Mouse (Mus musculus) E14TG2a.4 (cell line): ENCODE data around the gene Jarid2.

ENCODE experiments used
- H3K27me3 ChIP-seq: 2 replicates; pipeline ENCODE4 v1.6.1; 2014; ENCODE audit warnings: low read length, control low read depth; ENCODE audit not compliant: insufficient read depth
- H3K36me3 ChIP-seq: 2 replicates; pipeline ENCODE4 v1.6.1; 2014; ENCODE audit warnings: low read length, control low read depth; ENCODE audit not compliant: insufficient read depth
- H3K4me1 ChIP-seq: replicated peaks from 2 replicates; pipeline ENCODE4 v1.6.1; 2014; ENCODE audit warnings: low read depth, low read length, control low read depth
- H3K4me3 ChIP-seq: replicated peaks from 2 replicates; pipeline ENCODE4 v1.5.1; 2014; ENCODE audit warnings: mild to moderate bottlenecking, low read length
- H3K9me3 ChIP-seq: 2 replicates; pipeline ENCODE4 v1.6.1; 2014; ENCODE audit warnings: low read length, control low read depth
- CTCF ChIP-seq: conservative IDR thresholded peaks from 2 replicates; pipeline ENCODE4 v1.5.1; 2014; ENCODE audit warnings: low read length
- NANOG ChIP-seq: IDR thresholded peaks from 2 replicates; pipeline ENCODE4 v1.6.1; 2014; ENCODE audit warnings: borderline replicate concordance, low read length, mixed read lengths
- POU5F1 ChIP-seq: IDR thresholded peaks from 2 replicates; pipeline ENCODE4 v1.6.1; 2014; ENCODE audit warnings: low read length, borderline replicate concordance

Gene Jarid2

DNA sequence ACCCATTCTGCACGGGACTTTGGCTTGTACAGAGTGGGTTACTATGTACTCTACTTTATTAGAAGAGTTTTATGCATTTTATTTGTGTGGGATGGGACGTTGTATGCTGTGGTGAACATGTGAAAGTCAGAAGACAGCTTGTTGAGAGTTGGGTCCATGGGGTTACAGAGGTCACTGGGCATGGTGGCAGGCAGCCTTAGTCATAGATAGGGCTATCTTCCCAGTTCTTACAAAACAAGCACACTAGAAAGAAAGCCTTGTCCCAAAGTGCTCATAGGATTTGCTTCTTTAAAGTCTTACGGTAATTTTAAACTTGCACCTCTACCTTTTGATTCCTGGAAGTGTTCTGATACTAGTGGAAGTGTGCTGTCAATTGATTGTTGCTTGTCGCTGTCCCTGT lies 103.6 kb downstream of the Jarid2 start:
- Histone ChIP-seq H3K27me3 (no peaks in the 10 kb centered on the region), H3K4me3 (no peak overlapping the region), H3K36me3 (peaks cover 84% of the 10 kb centered on the region), H3K9me3 (no peaks in the 10 kb centered on the region), H3K4me1 (peaks cover 96% of the 10 kb centered on the region)
- TF ChIP-seq CTCF (no peak), POU5F1 (no peak), NANOG (no peak)

DNA sequence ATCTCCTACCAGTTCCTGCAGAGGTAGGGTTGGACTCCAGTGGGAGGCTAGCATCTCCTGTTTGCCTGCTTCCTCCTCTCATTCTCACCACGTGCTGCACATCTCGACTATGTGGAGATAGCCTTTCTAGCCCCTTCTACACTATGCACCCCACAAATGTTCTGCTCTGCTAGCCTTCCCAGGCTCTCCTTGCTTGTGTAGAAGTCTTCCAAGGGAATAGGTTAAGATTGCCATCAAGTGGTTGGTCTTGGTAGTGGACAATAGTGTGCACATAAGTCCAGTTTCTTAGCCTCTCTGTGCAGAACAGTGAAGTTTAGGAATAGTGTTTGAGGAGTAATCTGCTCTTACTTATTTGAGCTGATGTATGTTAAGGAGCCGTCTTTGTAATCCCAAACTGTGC lies 104.1 kb downstream of the Jarid2 start:
- Histone ChIP-seq H3K27me3 (no peaks in the 10 kb centered on the region), H3K4me1 (peaks cover 96% of the 10 kb centered on the region), H3K4me3 (no peak overlapping the region), H3K9me3 (no peaks in the 10 kb centered on the region), H3K36me3 (peaks cover 84% of the 10 kb centered on the region)
- TF ChIP-seq NANOG (no peak), CTCF (peak; percentile 22; the same call in 1 of the 2 replicates), POU5F1 (no peak)

- TF ChIP-seq NANOG (no peak), CTCF (no peak), POU5F1 (no peak)
- Histone ChIP-seq H3K4me3 (no peak overlapping the region), H3K4me1 (peaks cover 95% of the 10 kb centered on the region), H3K27me3 (no peaks in the 10 kb centered on the region), H3K9me3 (no peaks in the 10 kb centered on the region), H3K36me3 (peaks cover 79% of the 10 kb centered on the region)
Measured at GRCm38 (mm10) chr13:44837445-44837844, 108.2 kb downstream of the Jarid2 start.

GRCm38 (mm10) chr13:44839866-44840835 lies 110.9 kb downstream of the Jarid2 start:
- no peaks in the 10 kb centered on the region for H3K9me3 ChIP-seq
- TF ChIP-seq NANOG: no peak
- peaks cover 95% of the 10 kb centered on the region for H3K4me1 ChIP-seq
- H3K36me3 ChIP-seq: peaks cover 58% of the 10 kb centered on the region
- H3K27me3 ChIP-seq: no peaks in the 10 kb centered on the region
- peak overlapping the region; percentile 52 for H3K4me3 ChIP-seq

GRCm38 (mm10) chr13:44851426-44851825 lies 122.2 kb downstream of the Jarid2 start:
- H3K9me3 ChIP-seq: no peaks in the 10 kb centered on the region
- no peaks in the 10 kb centered on the region for H3K27me3 ChIP-seq
- TF ChIP-seq CTCF (no peak), NANOG (peak; percentile 67; the same call in 1 of the 2 replicates)
- peaks cover 92% of the 10 kb centered on the region for H3K4me1 ChIP-seq
- H3K36me3 ChIP-seq: peaks cover 64% of the 10 kb centered on the region
- H3K4me3 ChIP-seq: peak overlapping the region; percentile 35; the same call in 1 of the 2 replicates

DNA sequence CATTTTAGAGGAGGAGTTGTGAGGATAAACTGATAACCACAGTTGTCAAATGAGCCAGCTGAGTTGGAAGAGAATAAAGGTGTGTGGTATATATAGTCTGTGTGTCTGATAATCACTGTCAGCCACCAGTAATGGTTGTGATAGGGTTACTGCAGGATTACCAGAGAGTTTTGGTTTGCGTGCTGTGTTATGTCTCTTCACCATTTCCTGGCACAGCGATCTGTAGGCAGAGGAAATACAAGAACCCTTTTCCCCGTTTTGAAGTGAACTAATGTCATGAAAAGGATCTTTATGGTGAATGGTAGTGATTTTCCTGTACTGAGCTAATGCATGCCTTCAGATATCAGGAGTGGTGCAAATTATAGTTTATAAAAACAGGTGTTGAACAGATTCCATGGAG lies 122.8 kb downstream of the Jarid2 start:
- Histone ChIP-seq H3K4me1 (peaks cover 97% of the 10 kb centered on the region), H3K4me3 (no peak overlapping the region), H3K36me3 (peaks cover 64% of the 10 kb centered on the region), H3K27me3 (no peaks in the 10 kb centered on the region), H3K9me3 (no peaks in the 10 kb centered on the region)
- TF ChIP-seq CTCF (no peak), NANOG (no peak), POU5F1 (no peak)

DNA sequence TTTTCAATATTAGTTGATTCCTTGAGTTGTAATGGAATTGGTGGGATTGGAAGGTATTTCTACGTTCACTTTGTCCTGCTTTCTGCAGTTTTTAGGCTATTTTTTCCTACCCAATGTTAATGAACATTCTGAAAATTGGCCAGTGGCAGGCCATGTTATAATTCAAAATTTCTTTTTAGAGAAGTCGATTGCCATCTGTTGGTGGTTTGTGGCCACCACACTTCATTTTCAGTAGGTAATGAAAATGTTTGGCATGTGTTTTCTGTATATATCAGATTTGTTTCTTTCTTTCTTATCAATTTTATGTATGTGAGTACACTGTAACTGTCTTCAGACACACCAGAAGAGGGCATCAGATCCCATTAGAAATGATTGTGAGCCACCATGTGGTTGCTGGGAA lies 136.3 kb downstream of the Jarid2 start:
- Histone ChIP-seq H3K9me3 (no peaks in the 10 kb centered on the region), H3K4me3 (no peak overlapping the region), H3K4me1 (peaks cover 77% of the 10 kb centered on the region), H3K27me3 (no peaks in the 10 kb centered on the region), H3K36me3 (peaks cover 70% of the 10 kb centered on the region)
- TF ChIP-seq POU5F1 (no peak), NANOG (no peak), CTCF (no peak)

- H3K4me1 ChIP-seq: peaks cover 84% of the 10 kb centered on the region
- H3K9me3 ChIP-seq: no peaks in the 10 kb centered on the region
- TF ChIP-seq CTCF (no peak), POU5F1 (no peak), NANOG (no peak)
- no peaks in the 10 kb centered on the region for H3K27me3 ChIP-seq
- H3K36me3 ChIP-seq: peaks cover 74% of the 10 kb centered on the region
- no peak overlapping the region for H3K4me3 ChIP-seq
Measured at GRCm38 (mm10) chr13:44868037-44868650, 138.9 kb downstream of the Jarid2 start.
